Mouse (Mus musculus): ENCODE data around the gene Spata1.

DNA sequence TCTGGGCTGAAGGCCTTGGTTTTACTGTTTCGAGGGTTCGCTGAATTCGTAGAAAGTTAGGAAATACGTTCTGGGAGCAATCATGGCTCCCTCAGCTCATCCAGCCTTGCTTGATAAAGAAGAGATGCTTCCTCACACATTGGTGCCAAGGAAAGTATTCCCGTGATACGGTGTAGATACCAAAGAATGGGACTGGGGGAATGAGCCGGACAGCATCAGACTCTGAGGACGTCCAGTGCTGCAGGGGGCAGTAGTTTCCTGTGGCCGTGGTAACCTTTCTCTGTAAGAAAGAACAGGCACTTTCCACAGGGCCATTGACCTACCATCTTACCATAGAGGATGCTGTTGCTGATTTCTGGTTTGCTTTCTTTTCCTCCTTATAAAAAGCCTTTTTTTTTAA lies 80.0 kb downstream of the Spata1 start:
- TF ChIP-seq POLR2A (IDR thresholded peaks at IDR 0.05; ENCODE audit: extremely low read depth, insufficient read depth, low read length) (no peak), CTCF (IDR thresholded peaks at IDR 0.05; ENCODE audit: low read depth, low read length) (peak; percentile 18; the same call in 1 of the 2 replicates)

All from liver, adult 2 months (tissue).